Mouse (Mus musculus): ENCODE measurements at regions not wholly inside any gene's neighbourhood (a gene's known extent, or its start where the extent isn't known, plus 50 kb on each side); places are given as distances from the start of the nearest gene placed in this dataset.
A peak's percentile ranks its signal among the peaks of the same experiment; 100 is the strongest.
"Not testable (repeated sequence)": the region's sequence is repeated elsewhere in the genome, so short reads cannot be mapped to it uniquely, and the experiment has no call there.

GRCm38 (mm10) chr4:145455573-145455972, 55.0 kb upstream of the Zfp990 start:
- H3K9ac ChIP-seq; H3K4me2 ChIP-seq (replicated peaks); H3K4me3 ChIP-seq (replicated peaks); H3K27me3 ChIP-seq; H3K27ac ChIP-seq (replicated peaks); H3K36me3 ChIP-seq; H3K9me3 ChIP-seq (replicated peaks); H3K4me1 ChIP-seq; ATAC-seq (ENCODE audit: insufficient number of reproducible peaks, low FRiP score, low TSS enrichment, low read depth): not testable (repeated sequence)
- WGBS: 91% methylated on average over 16 of the region's 16 CpGs

GRCm38 (mm10) chr4:145448586-145448985, 62.0 kb upstream of the Zfp990 start:
- WGBS: 75% methylated on average over 2 of the region's 2 CpGs
- Histone ChIP-seq H3K27ac (replicated peaks) (no peak overlapping the region), H3K4me3 (replicated peaks) (no peak overlapping the region), H3K36me3 (no peaks in the 10 kb centered on the region), H3K4me1 (no peaks in the 10 kb centered on the region), H3K9ac (no peak overlapping the region), H3K27me3 (no peaks in the 10 kb centered on the region), H3K9me3 (replicated peaks) (peaks cover 16% of the 10 kb centered on the region), H3K4me2 (replicated peaks) (no peak overlapping the region)
- peak; percentile 47; the same call in 1 of the 2 replicates for ATAC-seq (ENCODE audit: insufficient number of reproducible peaks, low FRiP score, low TSS enrichment, low read depth)

DNA sequence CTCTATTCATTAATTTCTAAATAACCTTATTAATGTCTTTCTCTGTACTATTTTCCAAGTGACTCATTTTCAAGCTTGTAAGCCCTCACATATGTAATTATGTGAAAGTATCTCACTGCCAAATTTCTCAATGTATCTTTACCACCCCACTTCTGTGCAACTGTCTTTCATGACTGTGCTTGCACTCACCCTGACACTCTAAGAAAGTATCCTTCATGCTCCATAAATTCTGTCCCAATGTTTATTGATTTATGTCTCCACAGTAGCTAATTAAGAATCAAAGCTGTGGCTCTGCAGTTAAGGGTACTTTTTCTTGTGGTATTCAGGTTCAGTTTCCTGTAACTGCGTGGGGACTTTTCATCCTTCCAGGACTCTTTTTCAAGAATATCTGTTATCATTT, 73.8 kb upstream of the Zfp990 start:
- H3K9me3 ChIP-seq (replicated peaks): peaks cover 29% of the 10 kb centered on the region
- H3K9ac ChIP-seq; H3K27ac ChIP-seq (replicated peaks); H3K4me1 ChIP-seq; ATAC-seq (ENCODE audit: insufficient number of reproducible peaks, low FRiP score, low TSS enrichment, low read depth); H3K4me3 ChIP-seq (replicated peaks); H3K27me3 ChIP-seq; H3K4me2 ChIP-seq (replicated peaks); H3K36me3 ChIP-seq: not testable (repeated sequence)
- 81% methylated on average over 1 of the region's 1 CpGs for WGBS

GRCm38 (mm10) chr4:145434519-145434918, 76.0 kb upstream of the Zfp990 start:
- peaks cover 27% of the 10 kb centered on the region for H3K9me3 ChIP-seq (replicated peaks)
- no peaks in the 10 kb centered on the region for H3K4me1 ChIP-seq
- no peak overlapping the region for H3K4me3 ChIP-seq (replicated peaks)
- H3K27ac ChIP-seq (replicated peaks): no peak overlapping the region
- ATAC-seq (ENCODE audit: insufficient number of reproducible peaks, low FRiP score, low TSS enrichment, low read depth): no peak
- WGBS: 92% methylated on average over 1 of the region's 1 CpGs
- H3K36me3 ChIP-seq: no peaks in the 10 kb centered on the region
- no peak overlapping the region for H3K4me2 ChIP-seq (replicated peaks)
- no peak overlapping the region for H3K9ac ChIP-seq
- no peaks in the 10 kb centered on the region for H3K27me3 ChIP-seq

- Histone ChIP-seq H3K4me1 (no peaks in the 10 kb centered on the region), H3K9me3 (replicated peaks) (peaks cover 27% of the 10 kb centered on the region), H3K27ac (replicated peaks) (no peak overlapping the region), H3K4me3 (replicated peaks) (no peak overlapping the region), H3K4me2 (replicated peaks) (no peak overlapping the region), H3K27me3 (no peaks in the 10 kb centered on the region), H3K36me3 (no peaks in the 10 kb centered on the region), H3K9ac (no peak overlapping the region)
- WGBS: 64% methylated on average over 6 of the region's 6 CpGs
- no peak for ATAC-seq (ENCODE audit: insufficient number of reproducible peaks, low FRiP score, low TSS enrichment, low read depth)
Measured at GRCm38 (mm10) chr4:145434071-145434470, 76.5 kb upstream of the Zfp990 start.

DNA sequence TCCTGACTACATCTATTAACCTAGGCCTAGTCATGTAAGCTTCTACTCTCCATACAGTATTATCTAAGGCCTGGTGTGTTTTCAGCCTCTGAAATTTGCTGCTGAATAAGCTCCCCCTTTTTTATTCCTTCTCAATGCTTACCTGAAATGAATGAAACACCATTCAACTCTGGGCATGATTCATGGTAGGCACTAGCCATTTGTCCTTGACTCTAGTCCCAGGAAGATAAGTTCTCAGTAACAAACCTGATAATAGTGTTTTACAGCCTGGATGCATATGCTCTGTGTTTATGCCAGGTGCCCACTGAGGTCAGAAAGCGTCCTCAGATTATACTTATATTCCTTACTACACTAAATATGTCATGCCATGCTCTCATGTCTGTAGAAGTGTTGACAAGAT, 77.3 kb upstream of the Zfp990 start:
- not testable (repeated sequence) for H3K27me3 ChIP-seq; H3K4me2 ChIP-seq (replicated peaks); H3K36me3 ChIP-seq; ATAC-seq (ENCODE audit: insufficient number of reproducible peaks, low FRiP score, low TSS enrichment, low read depth); H3K4me1 ChIP-seq; H3K9ac ChIP-seq; H3K27ac ChIP-seq (replicated peaks); H3K4me3 ChIP-seq (replicated peaks)
- H3K9me3 ChIP-seq (replicated peaks): peaks cover 22% of the 10 kb centered on the region; the same call in 1 of the 2 replicates
- WGBS: 33% methylated on average over 1 of the region's 1 CpGs

DNA sequence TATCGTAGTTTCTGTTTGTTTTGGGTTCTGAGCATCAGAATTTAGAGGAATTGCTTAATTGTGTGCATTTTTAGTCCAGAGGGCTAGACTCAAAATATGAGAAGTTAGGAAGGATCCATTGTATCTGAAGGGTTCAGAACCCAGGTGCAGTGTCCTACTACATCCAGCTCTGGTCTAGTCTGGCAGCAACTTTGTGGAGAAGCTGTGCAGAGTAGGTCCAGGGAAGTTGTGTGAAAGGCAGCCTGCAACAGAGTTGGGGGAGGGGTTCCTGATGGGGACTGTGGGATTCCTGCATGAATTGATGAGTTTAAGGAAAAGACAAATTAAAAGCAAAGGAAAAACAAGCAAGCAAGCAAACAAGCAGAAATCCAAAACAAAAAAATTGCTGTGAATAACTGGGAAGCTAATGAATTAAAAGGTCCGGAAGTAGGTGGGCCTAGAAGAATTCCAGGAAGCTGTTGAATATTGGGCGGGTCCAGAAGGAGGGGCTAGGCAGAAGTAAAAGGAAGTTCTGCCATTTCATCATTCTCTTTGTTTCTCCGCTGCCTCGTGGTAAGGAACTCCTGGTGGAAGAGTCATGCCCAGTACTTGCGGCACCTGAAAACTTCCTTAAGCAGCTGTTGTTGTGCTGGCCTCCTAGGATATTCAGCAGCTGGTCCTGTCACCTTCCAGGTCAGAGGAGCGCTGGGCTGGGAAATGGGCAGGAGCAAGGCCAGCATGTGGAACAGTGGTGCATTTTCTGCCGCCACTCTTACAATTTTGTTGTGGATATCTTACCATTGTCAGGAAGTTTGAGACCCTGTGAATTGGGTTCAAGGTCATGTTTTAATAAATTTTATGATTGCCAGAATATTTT, 78.4 kb upstream of the Zfp990 start:
- Histone ChIP-seq H3K9ac (no peak overlapping the region), H3K27me3 (no peaks in the 10 kb centered on the region), H3K4me2 (replicated peaks) (no peak overlapping the region), H3K9me3 (replicated peaks) (peaks cover 22% of the 10 kb centered on the region; the same call in 1 of the 2 replicates), H3K36me3 (no peaks in the 10 kb centered on the region), H3K27ac (replicated peaks) (no peak overlapping the region), H3K4me3 (replicated peaks) (no peak overlapping the region), H3K4me1 (no peaks in the 10 kb centered on the region)
- ATAC-seq (ENCODE audit: insufficient number of reproducible peaks, low FRiP score, low TSS enrichment, low read depth): no peak
- WGBS: 69% methylated on average over 8 of the region's 8 CpGs

DNA sequence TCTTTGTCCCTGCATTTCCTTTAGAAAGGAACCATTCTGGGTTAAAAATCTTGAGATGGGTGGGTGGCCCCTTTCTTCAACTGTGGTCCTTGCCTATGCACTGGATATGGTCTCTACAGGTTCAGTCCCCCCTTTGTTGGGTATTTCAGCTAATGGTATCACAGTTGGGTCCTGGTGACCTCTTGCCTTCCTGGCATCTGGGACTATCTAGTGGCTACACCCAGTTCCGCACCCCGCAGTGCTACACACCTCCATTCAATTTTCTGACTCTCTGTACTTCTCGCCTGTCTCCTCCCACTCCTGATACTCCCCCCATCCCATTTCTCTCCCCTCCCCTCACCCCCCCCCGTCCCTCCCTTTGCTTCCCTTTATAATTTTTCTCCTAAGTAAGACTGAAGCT, 92.7 kb upstream of the Zfp990 start:
- not testable (repeated sequence) for H3K27ac ChIP-seq (replicated peaks); H3K9ac ChIP-seq; H3K36me3 ChIP-seq; H3K27me3 ChIP-seq; H3K9me3 ChIP-seq (replicated peaks); H3K4me3 ChIP-seq (replicated peaks); H3K4me2 ChIP-seq (replicated peaks); ATAC-seq (ENCODE audit: insufficient number of reproducible peaks, low FRiP score, low TSS enrichment, low read depth); H3K4me1 ChIP-seq
- WGBS: 59% methylated on average over 4 of the region's 4 CpGs

DNA sequence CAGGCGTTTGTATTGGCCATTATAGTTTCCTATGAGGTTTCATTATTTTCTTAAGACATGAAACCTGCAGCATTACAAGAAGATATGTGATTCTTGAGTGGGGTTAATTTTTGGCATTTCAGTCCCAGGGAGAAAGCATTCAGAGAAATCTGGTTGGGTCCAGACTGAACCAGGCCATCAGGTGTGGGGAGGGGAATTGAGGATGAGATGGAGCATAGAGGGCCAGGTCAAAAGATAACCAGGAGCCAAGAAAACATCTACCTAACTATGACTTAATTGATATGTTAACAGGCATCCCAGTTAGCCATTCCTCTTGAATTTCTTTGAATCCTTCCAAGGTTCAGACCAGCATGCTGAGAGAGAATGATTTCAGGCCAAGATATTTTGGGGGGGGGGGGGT, 96.2 kb upstream of the Tnfrsf8 start:
- H3K9me3 ChIP-seq (replicated peaks): no peaks in the 10 kb centered on the region
- H3K27ac ChIP-seq (replicated peaks): no peak overlapping the region
- H3K27me3 ChIP-seq: no peaks in the 10 kb centered on the region
- WGBS: 47% methylated on average over 1 of the region's 1 CpGs
- ATAC-seq (ENCODE audit: insufficient number of reproducible peaks, low FRiP score, low TSS enrichment, low read depth): no peak
- H3K4me2 ChIP-seq (replicated peaks): no peak overlapping the region
- no peak overlapping the region for H3K4me3 ChIP-seq (replicated peaks)
- no peaks in the 10 kb centered on the region for H3K4me1 ChIP-seq
- H3K36me3 ChIP-seq: no peaks in the 10 kb centered on the region
- no peak overlapping the region for H3K9ac ChIP-seq

GRCm38 (mm10) chr4:145409796-145410475, 95.0 kb upstream of the Tnfrsf8 start:
- no peak overlapping the region for H3K27ac ChIP-seq (replicated peaks)
- 79% methylated on average over 5 of the region's 5 CpGs for WGBS
- no peak overlapping the region for H3K9ac ChIP-seq
- no peaks in the 10 kb centered on the region for H3K27me3 ChIP-seq
- no peak for ATAC-seq (ENCODE audit: insufficient number of reproducible peaks, low FRiP score, low TSS enrichment, low read depth)
- H3K4me2 ChIP-seq (replicated peaks): no peak overlapping the region
- no peak overlapping the region for H3K4me3 ChIP-seq (replicated peaks)
- no peaks in the 10 kb centered on the region for H3K4me1 ChIP-seq
- H3K9me3 ChIP-seq (replicated peaks): no peaks in the 10 kb centered on the region; the same call in 1 of the 2 replicates
- no peaks in the 10 kb centered on the region for H3K36me3 ChIP-seq

GRCm38 (mm10) chr4:145406050-145406449, 91.1 kb upstream of the Tnfrsf8 start:
- H3K4me3 ChIP-seq (replicated peaks); H3K4me2 ChIP-seq (replicated peaks); H3K9me3 ChIP-seq (replicated peaks); H3K27ac ChIP-seq (replicated peaks); H3K36me3 ChIP-seq; H3K9ac ChIP-seq; H3K4me1 ChIP-seq; H3K27me3 ChIP-seq: not testable (repeated sequence)
- WGBS: 42% methylated on average over 1 of the region's 1 CpGs
- 0 out of 2 replicates have a peak, but pooled peaks have one; percentile 19 for ATAC-seq (ENCODE audit: insufficient number of reproducible peaks, low FRiP score, low TSS enrichment, low read depth)

Data from embryonic facial prominence, embryonic 15.5 days (tissue).